Mouse (Mus musculus): ENCODE results near the gene Sf1. TPM values are rescaled to one million over a fixed set of nuclear protein-coding genes. Genes with fewer than 3 reads are reported as not detected.
A peak's percentile ranks its signal among the peaks of the same experiment; 100 is the strongest.

Sf1 gene
- polyA plus RNA-seq, 1 experiment from 2014 or later, result 49.5 TPM

- H3K36me3 ChIP-seq (ENCODE audit: insufficient read depth, low read length), result peaks cover 14% of the 10 kb centered on the region; the same call in 1 of the 2 replicates
- peak; percentile 48 for TF ChIP-seq CTCF (IDR thresholded peaks at IDR 0.05)
- no peak for TF ChIP-seq EP300 (IDR thresholded peaks at IDR 0.05)
- peak overlapping the region; percentile 79 for H3K27ac ChIP-seq (ENCODE audit: low read length)
- peak overlapping the region; percentile 96 for H3K4me2 ChIP-seq (replicated peaks; ENCODE audit: low read depth, low read length)
- H3K4me3 ChIP-seq (ENCODE audit: low read depth, low read length), result no peak overlapping the region
- 72% methylated on average over 15 of the region's 15 CpGs for WGBS
- H3K27me3 ChIP-seq (replicated peaks; ENCODE audit: insufficient read depth, low read length), result no peaks in the 10 kb centered on the region
- no peak overlapping the region for H3K9ac ChIP-seq (replicated peaks; ENCODE audit: low read depth)
- ATAC-seq (peak; percentile 6; the same call in 1 of the 2 replicates), DNase-seq (ENCODE audit: low spot score) (peak; percentile 68)
- peaks cover 20% of the 10 kb centered on the region for H3K4me1 ChIP-seq (ENCODE audit: insufficient read depth, low read depth, low read length)
- no peaks in the 10 kb centered on the region for H3K9me3 ChIP-seq (ENCODE audit: low read length)
Observed at GRCm38 (mm10) chr19:6339890-6340504, 23.5 kb upstream of the Sf1 start.

- DNase-seq (ENCODE audit: low spot score), result peak; percentile 95
Observed at GRCm38 (mm10) chr19:6340524-6341452, 22.7 kb upstream of the Sf1 start, which contains the start of gene Map4k2. Gene Map4k2, plus strand, starts transcription at chr19:6341135.

GRCm38 (mm10) chr19:6341453-6342077 is 21.9 kb upstream of the Sf1 start:
- no peak for ATAC-seq
- peaks cover 28% of the 10 kb centered on the region; the same call in 1 of the 2 replicates for H3K36me3 ChIP-seq (ENCODE audit: insufficient read depth, low read length)
- WGBS, result 7% methylated on average over 23 of the region's 23 CpGs

More at GRCm38 (mm10) chr19:6340524-6341452, 22.7 kb upstream of the Sf1 start, which contains the start of gene Map4k2:
- Histone ChIP-seq H3K4me2 (replicated peaks; ENCODE audit: low read depth, low read length) (peak within 1 kb of the TSS; percentile 96), H3K4me3 (ENCODE audit: low read depth, low read length) (peak within 1 kb of the TSS; percentile 70), H3K36me3 (ENCODE audit: insufficient read depth, low read length) (peaks cover 20% of the 10 kb centered on the region; the same call in 1 of the 2 replicates), H3K27me3 (replicated peaks; ENCODE audit: insufficient read depth, low read length) (no peaks in the 10 kb centered on the region), H3K9me3 (ENCODE audit: low read length) (no peaks in the 10 kb centered on the region), H3K4me1 (ENCODE audit: insufficient read depth, low read depth, low read length) (peaks cover 17% of the 10 kb centered on the region), H3K27ac (ENCODE audit: low read length) (peak within 1 kb of the TSS; percentile 79), H3K9ac (replicated peaks; ENCODE audit: low read depth) (peak within 1 kb of the TSS; percentile 60)
- WGBS, result 6% methylated on average over 49 of the region's 72 CpGs
- ATAC-seq, result peak; percentile 93
- peak; percentile 80 for TF ChIP-seq EP300 (IDR thresholded peaks at IDR 0.05)
- TF ChIP-seq CTCF (IDR thresholded peaks at IDR 0.05), result peak; percentile 52

GRCm38 (mm10) chr19:6342276-6342933 is 21.1 kb upstream of the Sf1 start:
- Histone ChIP-seq H3K27ac (ENCODE audit: low read length) (0 out of 2 replicates have a peak overlapping the region, but pooled peaks have one; percentile 66), H3K36me3 (ENCODE audit: insufficient read depth, low read length) (peaks cover 28% of the 10 kb centered on the region; the same call in 1 of the 2 replicates), H3K27me3 (replicated peaks; ENCODE audit: insufficient read depth, low read length) (no peaks in the 10 kb centered on the region), H3K4me1 (ENCODE audit: insufficient read depth, low read depth, low read length) (peaks cover 9% of the 10 kb centered on the region; the same call in 1 of the 2 replicates), H3K4me3 (ENCODE audit: low read depth, low read length) (peak overlapping the region; percentile 70; the same call in 1 of the 2 replicates), H3K9ac (replicated peaks; ENCODE audit: low read depth) (no peak overlapping the region), H3K9me3 (ENCODE audit: low read length) (no peaks in the 10 kb centered on the region), H3K4me2 (replicated peaks; ENCODE audit: low read depth, low read length) (peak overlapping the region; percentile 96)
- DNase-seq (ENCODE audit: low spot score) (no peak), ATAC-seq (no peak)
- TF ChIP-seq CTCF (IDR thresholded peaks at IDR 0.05), result no peak
- TF ChIP-seq EP300 (IDR thresholded peaks at IDR 0.05), result peak; percentile 55; the same call in 1 of the 2 replicates
- WGBS, result 57% methylated on average over 5 of the region's 5 CpGs

More at GRCm38 (mm10) chr19:6341453-6342077, 21.9 kb upstream of the Sf1 start:
- Histone ChIP-seq H3K9me3 (ENCODE audit: low read length) (no peaks in the 10 kb centered on the region), H3K4me3 (ENCODE audit: low read depth, low read length) (peak overlapping the region; percentile 70), H3K4me2 (replicated peaks; ENCODE audit: low read depth, low read length) (peak overlapping the region; percentile 96), H3K9ac (replicated peaks; ENCODE audit: low read depth) (peak overlapping the region; percentile 60), H3K27me3 (replicated peaks; ENCODE audit: insufficient read depth, low read length) (no peaks in the 10 kb centered on the region), H3K4me1 (ENCODE audit: insufficient read depth, low read depth, low read length) (peaks cover 10% of the 10 kb centered on the region; the same call in 1 of the 2 replicates), H3K27ac (ENCODE audit: low read length) (peak overlapping the region; percentile 66)
- TF ChIP-seq EP300 (IDR thresholded peaks at IDR 0.05) (no peak), CTCF (IDR thresholded peaks at IDR 0.05) (no peak)
- DNase-seq (ENCODE audit: low spot score), result no peak

DNA sequence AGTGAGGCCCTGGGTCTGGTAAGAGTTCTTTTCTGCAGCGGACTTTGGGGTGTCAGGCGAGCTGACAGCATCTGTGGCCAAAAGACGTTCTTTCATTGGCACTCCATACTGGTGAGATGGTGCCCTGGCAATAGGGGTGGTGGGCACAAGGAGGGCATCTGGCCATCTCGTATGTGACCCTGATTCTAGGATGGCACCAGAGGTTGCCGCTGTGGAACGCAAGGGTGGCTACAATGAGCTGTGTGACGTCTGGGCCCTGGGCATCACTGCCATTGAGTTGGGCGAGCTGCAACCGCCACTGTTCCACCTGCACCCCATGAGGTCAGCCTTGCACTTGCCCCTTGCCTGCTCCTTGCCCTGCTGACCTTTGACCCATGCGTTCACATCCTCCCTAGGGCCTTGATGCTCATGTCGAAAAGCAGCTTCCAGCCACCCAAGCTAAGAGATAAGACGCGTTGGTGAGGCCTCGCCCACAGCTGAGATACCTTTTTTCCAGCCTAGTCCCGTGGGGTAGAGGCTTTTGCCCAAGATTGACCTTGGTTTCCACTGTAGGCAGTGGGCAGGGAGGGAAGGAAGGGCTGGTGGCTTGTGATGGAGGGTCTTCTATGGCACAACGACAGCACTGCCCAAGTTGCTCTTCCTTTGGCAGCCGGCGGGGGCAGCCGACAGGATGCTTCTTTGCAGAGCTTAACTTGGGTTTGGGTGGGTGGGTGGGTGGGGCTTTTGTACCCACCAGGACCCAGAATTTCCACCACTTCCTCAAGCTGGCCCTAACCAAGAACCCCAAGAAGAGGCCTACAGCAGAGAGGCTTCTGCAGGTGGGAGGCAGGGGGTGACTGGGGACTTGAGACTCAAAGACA is 20.2 kb upstream of the Sf1 start:
- Histone ChIP-seq H3K9ac (replicated peaks; ENCODE audit: low read depth) (no peak overlapping the region), H3K27ac (ENCODE audit: low read length) (no peak overlapping the region), H3K9me3 (ENCODE audit: low read length) (no peaks in the 10 kb centered on the region), H3K4me2 (replicated peaks; ENCODE audit: low read depth, low read length) (0 out of 2 replicates have a peak overlapping the region, but pooled peaks have one; percentile 96), H3K36me3 (ENCODE audit: insufficient read depth, low read length) (peaks cover 28% of the 10 kb centered on the region; the same call in 1 of the 2 replicates), H3K4me1 (ENCODE audit: insufficient read depth, low read depth, low read length) (peaks cover 9% of the 10 kb centered on the region; the same call in 1 of the 2 replicates), H3K4me3 (ENCODE audit: low read depth, low read length) (no peak overlapping the region), H3K27me3 (replicated peaks; ENCODE audit: insufficient read depth, low read length) (no peaks in the 10 kb centered on the region)
- 74% methylated on average over 19 of the region's 19 CpGs for WGBS
- no peak; the same call in 1 of the 2 replicates for TF ChIP-seq CTCF (IDR thresholded peaks at IDR 0.05)
- no peak for TF ChIP-seq EP300 (IDR thresholded peaks at IDR 0.05)
- ATAC-seq (no peak), DNase-seq (ENCODE audit: low spot score) (no peak)

All from lung, postnatal 0 days (tissue).